24 mouse cellular contexts compared by ENCODE assay signal in the genomic region with DNA sequence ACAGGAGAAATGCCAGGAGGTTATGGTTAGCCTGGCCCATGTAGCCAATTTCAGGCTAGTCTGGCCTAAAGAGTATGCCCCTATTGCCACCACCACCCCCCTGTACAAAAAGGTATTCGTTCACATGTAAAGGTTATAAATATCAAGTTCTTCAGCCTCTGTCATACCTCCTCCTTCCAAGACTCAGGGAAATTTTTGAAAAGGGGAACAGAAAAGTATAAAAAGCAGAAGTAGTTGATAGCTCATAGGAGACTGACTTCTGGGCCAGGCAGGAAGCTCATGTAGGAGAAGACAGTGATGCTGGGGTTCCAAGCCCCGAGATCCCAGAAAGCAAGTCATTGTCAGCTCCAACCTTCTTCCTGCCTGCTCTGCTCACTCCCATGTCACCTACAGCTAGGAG.
DNase-seq lines count a peak whose midpoint lies in the region; ATAC-seq and TF ChIP-seq lines count a peak whose summit lies in the region.
"Had no signal": no experiment of that assay in that cellular context is flagged by ENCODE, and none has a peak within 500 bp of the region (broad histone marks: within the 10 kb centered on the region; RNA-seq: fewer than 3 reads in every experiment).

No protein-coding gene starts in this region.

- no peak overlapping the region for H3K9ac ChIP-seq in CH12.LX (ENCODE audit: insufficient read depth, low read depth)
- H3K9ac ChIP-seq in MEL (ENCODE audit: control insufficient read depth, low read depth, low read length, poor library complexity, severe bottlenecking) = no peak overlapping the region
- H3K9ac ChIP-seq in heart, embryonic 11.5 days (ENCODE audit: low read depth, low read length) = no peak overlapping the region
- H3K9ac ChIP-seq: heart, embryonic 12.5 days; kidney, embryonic 15.5 days; limb, embryonic 15.5 days; liver, embryonic 15.5 days; lung, embryonic 14.5 days had no signal

- H3K4me3 ChIP-seq in CH12.LX (replicated peaks in 1 of 3; ENCODE audit: low read depth in 2 of 3, low read length in 2 of 3, poor library complexity in 1 of 3) (peak overlapping the region in 1 of 3 experiments; percentile 34), MEL (ENCODE audit: control insufficient read depth in 1 of 2, insufficient read depth in 1 of 2, low read depth in 2 of 2, low read length in 2 of 2) (no peak overlapping the region)
- H3K4me3 ChIP-seq in heart, embryonic 11.5 days (ENCODE audit: low read depth, low read length) = no peak overlapping the region
- H3K4me3 ChIP-seq: erythroblast, embryonic 14.5 days; heart, embryonic 12.5 days; hindbrain, embryonic 10.5 days; kidney, embryonic 15.5 days; limb, embryonic 10.5 days; limb, embryonic 15.5 days; liver, embryonic 15.5 days had no signal

- H3K27ac ChIP-seq in CH12.LX (ENCODE audit: insufficient read depth, low read depth) = no peak overlapping the region
- 0 out of 2 replicates have a peak overlapping the region, but pooled peaks have one; percentile 37 for H3K27ac ChIP-seq in MEL (ENCODE audit: control insufficient read depth, low read depth, low read length)
- H3K27ac ChIP-seq in heart, embryonic 11.5 days (ENCODE audit: low read depth, low read length) = no peak overlapping the region
- H3K27ac ChIP-seq: hindbrain, embryonic 10.5 days; kidney, embryonic 15.5 days; limb, embryonic 10.5 days; limb, embryonic 15.5 days; liver, embryonic 15.5 days had no signal

- no peaks in the 10 kb centered on the region for H3K9me3 ChIP-seq in CH12.LX (replicated peaks; ENCODE audit: low read length)
- no peaks in the 10 kb centered on the region for H3K9me3 ChIP-seq in MEL (replicated peaks; ENCODE audit: insufficient read depth, low read length)
- H3K9me3 ChIP-seq in heart, embryonic 11.5 days (replicated peaks; ENCODE audit: control insufficient read depth, low read length) = no peaks in the 10 kb centered on the region
- H3K9me3 ChIP-seq: heart, embryonic 12.5 days; hindbrain, embryonic 10.5 days; kidney, embryonic 15.5 days; limb, embryonic 10.5 days; limb, embryonic 15.5 days; liver, embryonic 15.5 days had no signal

- dilution Hi-C loops in CH12.LX (cut with MboI; ENCODE audit: extremely low pct_ligation_motif_present, extremely low pct_unique_long_range_greater_than_20kb, low sequenced_read_pairs) = no loop called here

- TF ChIP-seq POLR2A in CH12.LX (IDR thresholded peaks at IDR 0.05; ENCODE audit: low read depth, low read length) = no peak
- no peak for TF ChIP-seq POLR2A in MEL (IDR thresholded peaks at IDR 0.05; ENCODE audit: control insufficient read depth in 1 of 2, insufficient read depth in 1 of 2, low read depth in 1 of 2, low read length in 2 of 2, poor library complexity in 1 of 2)

- peak; percentile 83 for ATAC-seq in megakaryocyte, adult 5-6 weeks (ENCODE audit: poor library complexity, severe bottlenecking)
- no peak for ATAC-seq in heart, embryonic 11.5 days (replicated peaks; ENCODE audit: insufficient number of reproducible peaks, low FRiP score, low TSS enrichment)
- ATAC-seq: forebrain, embryonic 16.5 days; hindbrain, embryonic 16.5 days had no signal

- H3K27me3 ChIP-seq in CH12.LX (replicated peaks) (no peaks in the 10 kb centered on the region), MEL (ENCODE audit: control insufficient read depth in 1 of 2, insufficient read depth in 2 of 2, low read length in 2 of 2) (no peaks in the 10 kb centered on the region)
- no peaks in the 10 kb centered on the region for H3K27me3 ChIP-seq in splenic B cell, adult 2 months (ENCODE audit: control insufficient read depth, insufficient read depth, low read length, poor library complexity, severe bottlenecking)
- no peaks in the 10 kb centered on the region for H3K27me3 ChIP-seq in heart, embryonic 11.5 days (ENCODE audit: control insufficient read depth, insufficient read depth, low read length)
- H3K27me3 ChIP-seq: heart, embryonic 12.5 days; kidney, embryonic 15.5 days; limb, embryonic 15.5 days; liver, embryonic 15.5 days had no signal

- H3K4me1 ChIP-seq in CH12.LX (ENCODE audit: control insufficient read depth in 1 of 2, insufficient read depth in 2 of 2) = peaks cover 19 to 37% of the 10 kb centered on the region in 2 experiments
- peaks cover 15% of the 10 kb centered on the region in 2 experiments for H3K4me1 ChIP-seq in MEL (ENCODE audit: control insufficient read depth in 1 of 2, insufficient read depth in 2 of 2, low read length in 2 of 2)
- H3K4me1 ChIP-seq in heart, embryonic 11.5 days (ENCODE audit: control insufficient read depth, insufficient read depth, low read length) = 0 out of 2 replicates have a peak, but pooled peaks cover 6% of the 10 kb centered on the region
- H3K4me1 ChIP-seq: hindbrain, embryonic 10.5 days; limb, embryonic 10.5 days; liver, embryonic 15.5 days had no signal

- TF ChIP-seq CTCF in CH12.LX (conservative IDR thresholded peaks at IDR 0.05 in 1 of 2, IDR thresholded peaks at IDR 0.05 in 1 of 2; ENCODE audit: low read depth in 2 of 2, low read length in 2 of 2) (no peak), MEL (IDR thresholded peaks at IDR 0.05 in 2 of 3, conservative IDR thresholded peaks at IDR 0.05 in 1 of 3; ENCODE audit: control insufficient read depth in 1 of 3, insufficient read depth in 1 of 3, low read depth in 2 of 3, low read length in 3 of 3, poor library complexity in 1 of 3, severe bottlenecking in 1 of 3) (no peak)

- peak; percentile 90 for TF ChIP-seq EP300 in CH12.LX (IDR thresholded peaks at IDR 0.05; ENCODE audit: low read length)
- peak in 1 of 2 experiments; percentile 75; a peak in 2 of 4 replicates for TF ChIP-seq EP300 in MEL (IDR thresholded peaks at IDR 0.05; ENCODE audit: low read depth in 1 of 2, low read length in 2 of 2)

- H3K36me3 ChIP-seq in CH12.LX (replicated peaks in 1 of 2; ENCODE audit: control insufficient read depth in 1 of 2, insufficient read depth in 1 of 2, low read length in 1 of 2) (no peaks in the 10 kb centered on the region), MEL (ENCODE audit: control insufficient read depth in 1 of 2, insufficient read depth in 2 of 2, low read length in 2 of 2) (peaks cover 0 to 18% of the 10 kb centered on the region in 2 experiments; a peak in 3 of 4 replicates)
- H3K36me3 ChIP-seq in splenic B cell, adult 2 months (ENCODE audit: control insufficient read depth, insufficient read depth, low read length, poor library complexity, severe bottlenecking) = no peaks in the 10 kb centered on the region
- H3K36me3 ChIP-seq in heart, embryonic 11.5 days (ENCODE audit: control insufficient read depth, insufficient read depth, low read length) = no peaks in the 10 kb centered on the region
- H3K36me3 ChIP-seq: heart, embryonic 12.5 days; hindbrain, embryonic 10.5 days; kidney, embryonic 15.5 days; limb, embryonic 10.5 days; limb, embryonic 15.5 days; liver, embryonic 15.5 days had no signal

- TF ChIP-seq RAD21 in CH12.LX (IDR thresholded peaks at IDR 0.05; ENCODE audit: low read depth, low read length) (no peak), MEL (IDR thresholded peaks at IDR 0.05; ENCODE audit: low read depth, low read length) (no peak)

- H3K79me2 ChIP-seq in CH12.LX (replicated peaks; ENCODE audit: control insufficient read depth, extremely low read depth, insufficient read depth, poor library complexity, severe bottlenecking) = no peaks in the 10 kb centered on the region
- no peaks in the 10 kb centered on the region for H3K79me2 ChIP-seq in MEL (ENCODE audit: control insufficient read depth, insufficient read depth, low read length, poor library complexity)

- in situ Hi-C loops in CH12.LX (cut with MboI; ENCODE audit: low pct_ligation_motif_present, low pct_unique_long_range_greater_than_20kb, low sequenced_read_pairs) = no loop called here

- no peak overlapping the region for H3K4me2 ChIP-seq in CH12.LX (ENCODE audit: insufficient read depth, low read depth, poor library complexity, severe bottlenecking)
- no peak overlapping the region for H3K4me2 ChIP-seq in heart, embryonic 11.5 days
- H3K4me2 ChIP-seq: heart, embryonic 12.5 days; kidney, embryonic 15.5 days; limb, embryonic 15.5 days; liver, embryonic 15.5 days; lung, embryonic 14.5 days had no signal

- WGBS in heart, embryonic 11.5 days (ENCODE audit: insufficient replicate concordance) = 91% methylated on average over 2 of the region's 2 CpGs

- DNase-seq in CH12.LX (ENCODE audit: extremely low read depth) (peak; percentile 90), MEL (ENCODE audit: low read depth, low spot score) (peak; percentile 85)
- peak; percentile 61 for DNase-seq in splenic B cell, adult 2 months (ENCODE audit: low read depth, low spot score)
- no peak for DNase-seq in lung, postnatal 4 days
- DNase-seq: adrenal gland, postnatal 36 days; cerebellum, adult 18-20 months; cerebellum, postnatal 10 days; kidney, adult 18-20 months; kidney, postnatal 25 days; lung, embryonic 14.5 days; lung, postnatal 14 days; midbrain, embryonic 14.5 days; right cerebral cortex, postnatal 4 days had no signal

TF ChIP-seq in CH12.LX, 34 proteins besides CTCF, POLR2A, EP300 and RAD21:
- TF ChIP-seq ZC3H11A (IDR thresholded peaks at IDR 0.05; ENCODE audit: low read depth, low read length) = no peak
- peak; percentile 58; the same call in 1 of the 2 replicates for TF ChIP-seq MEF2A (IDR thresholded peaks at IDR 0.05; ENCODE audit: borderline replicate concordance, low read depth, low read length)
- TF ChIP-seq IRF4 (IDR thresholded peaks at IDR 0.05; ENCODE audit: low read depth, low read length) = peak; percentile 81
- no peak for TF ChIP-seq POLR2AphosphoS2 (IDR thresholded peaks at IDR 0.05; ENCODE audit: low read depth, low read length)
- no peak for TF ChIP-seq TBP (conservative IDR thresholded peaks at IDR 0.05; ENCODE audit: low read depth, low read length)
- TF ChIP-seq UBTF (IDR thresholded peaks at IDR 0.05; ENCODE audit: low read depth, low read length) = no peak
- TF ChIP-seq E2F4 (IDR thresholded peaks at IDR 0.05; ENCODE audit: insufficient replicate concordance, low read depth, low read length) = no peak

TF ChIP-seq in MEL, 35 proteins besides CTCF, POLR2A, EP300 and RAD21:
- no peak for TF ChIP-seq NELFE (IDR thresholded peaks at IDR 0.05; ENCODE audit: low read depth, low read length)
- TF ChIP-seq RCOR1 (IDR thresholded peaks at IDR 0.05; ENCODE audit: low read depth, low read length) = 0 out of 2 replicates have a peak, but pooled peaks have one; percentile 36

Comparison
In these comparisons a context has a peak if more than half of its experiments do, and no peak if none do; other contexts are left out.
1. DNase-seq: peak in CH12.LX (single experiment), MEL (single experiment) and splenic B cell, adult 2 months (single experiment); none in lung, postnatal 4 days (0 of 2).
2. Of the 35 proteins assayed by ChIP-seq in both MEL and CH12.LX: peak only in MEL: RCOR1; only in CH12.LX: MEF2A; in both: none; in neither: 32; mixed calls (peak in some experiments, not most) for 1.